Mouse (Mus musculus): Measurements from ENCODE around the gene Akap7. TPM values are rescaled to one million over a fixed set of nuclear protein-coding genes. Genes with fewer than 3 reads are reported as not detected.

Akap7 gene
- polyA plus RNA-seq, 1 experiment from 2014 or later = 23.1 TPM

DNA sequence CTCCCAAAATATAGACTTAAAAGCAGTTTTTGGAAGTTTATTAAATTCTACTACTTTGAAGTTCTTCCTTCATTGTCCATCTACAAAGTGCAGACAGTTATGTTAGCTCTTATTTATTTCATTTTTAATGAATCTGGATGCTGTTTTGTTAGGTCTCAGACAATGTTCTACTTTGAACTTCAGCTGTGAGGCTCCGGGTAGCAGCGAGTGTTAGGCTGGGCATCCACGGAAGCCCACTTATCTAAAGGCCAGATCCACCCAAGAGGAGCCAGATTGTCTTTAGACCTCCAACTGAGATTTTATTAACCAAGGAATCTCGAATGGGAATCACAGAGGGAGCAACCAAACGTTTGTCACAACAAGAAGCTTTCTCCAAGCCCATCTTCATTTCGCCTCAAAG, 2.5 kb downstream of the Akap7 start:
- ATAC-seq (ENCODE audit: low FRiP score, low TSS enrichment) (no peak), DNase-seq (ENCODE audit: low spot score) (no peak)
- H3K27ac ChIP-seq (replicated peaks) = no peak overlapping the region
- no peak overlapping the region for H3K4me3 ChIP-seq (ENCODE audit: low read depth, low read length)
- H3K9me3 ChIP-seq (ENCODE audit: control insufficient read depth, low read length) = no peaks in the 10 kb centered on the region
- no peaks in the 10 kb centered on the region for H3K27me3 ChIP-seq (ENCODE audit: control insufficient read depth, insufficient read depth, low read length)
- TF ChIP-seq CTCF (IDR thresholded peaks at IDR 0.05; ENCODE audit: low read depth) (no peak), EP300 (optimal IDR thresholded peaks at IDR 0.05) (no peak)
- whole genome bisulfite sequencing = 65% methylated on average over 6 of the region's 6 CpGs
- no peaks in the 10 kb centered on the region for H3K4me1 ChIP-seq (replicated peaks; ENCODE audit: control insufficient read depth, insufficient read depth)
- no peaks in the 10 kb centered on the region for H3K36me3 ChIP-seq (ENCODE audit: control insufficient read depth, insufficient read depth, low read length)
- H3K4me2 ChIP-seq (replicated peaks; ENCODE audit: low read depth) = no peak overlapping the region
- no peak overlapping the region for H3K9ac ChIP-seq (ENCODE audit: low read length)

- no peak overlapping the region for H3K27ac ChIP-seq (replicated peaks)
- H3K9me3 ChIP-seq (ENCODE audit: control insufficient read depth, low read length) = no peaks in the 10 kb centered on the region
- DNase-seq (ENCODE audit: low spot score) = no peak
- TF ChIP-seq CTCF (IDR thresholded peaks at IDR 0.05; ENCODE audit: low read depth) = no peak
- no peak for TF ChIP-seq EP300 (optimal IDR thresholded peaks at IDR 0.05)
- H3K4me1 ChIP-seq (replicated peaks; ENCODE audit: control insufficient read depth, insufficient read depth) = no peaks in the 10 kb centered on the region
- 89% methylated on average over 2 of the region's 2 CpGs for WGBS
- H3K4me2 ChIP-seq (replicated peaks; ENCODE audit: low read depth) = no peak overlapping the region
- H3K27me3 ChIP-seq (ENCODE audit: control insufficient read depth, insufficient read depth, low read length) = no peaks in the 10 kb centered on the region
- H3K4me3 ChIP-seq (ENCODE audit: low read depth, low read length) = no peak overlapping the region
- no peaks in the 10 kb centered on the region for H3K36me3 ChIP-seq (ENCODE audit: control insufficient read depth, insufficient read depth, low read length)
- no peak for ATAC-seq (ENCODE audit: low FRiP score, low TSS enrichment)
- H3K9ac ChIP-seq (ENCODE audit: low read length) = no peak overlapping the region
These were observed 3.1 kb downstream of the Akap7 start for GRCm38 (mm10) chr10:25304608-25305007.

DNA sequence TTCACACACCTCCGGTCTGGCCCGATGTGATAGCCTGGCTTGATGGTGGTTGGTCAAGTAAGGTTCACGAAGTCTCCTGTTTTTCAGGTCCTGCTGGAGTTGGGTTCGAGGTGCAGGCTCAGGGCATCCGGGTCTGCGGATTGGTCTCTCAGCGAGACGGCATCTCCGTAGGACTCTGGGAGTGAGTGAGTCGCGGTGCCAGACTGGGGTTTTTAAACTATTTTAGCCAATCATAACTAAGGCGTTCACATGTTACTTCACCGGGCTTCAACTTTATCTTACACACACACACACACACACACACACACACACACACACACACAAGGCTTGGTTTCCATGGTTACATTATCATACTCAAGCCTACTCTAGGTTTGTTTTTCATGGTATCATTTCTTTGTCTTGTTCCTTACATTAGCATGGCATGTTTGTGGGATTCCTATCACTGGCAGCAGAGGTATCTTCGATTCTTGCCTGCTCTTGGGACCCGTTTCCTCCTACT, 8.6 kb downstream of the Akap7 start:
- no peak for TF ChIP-seq CTCF (IDR thresholded peaks at IDR 0.05; ENCODE audit: low read depth)
- TF ChIP-seq EP300 (optimal IDR thresholded peaks at IDR 0.05) = no peak
- Histone ChIP-seq H3K9me3 (ENCODE audit: control insufficient read depth, low read length) (no peaks in the 10 kb centered on the region), H3K9ac (ENCODE audit: low read length) (no peak overlapping the region), H3K36me3 (ENCODE audit: control insufficient read depth, insufficient read depth, low read length) (no peaks in the 10 kb centered on the region), H3K4me2 (replicated peaks; ENCODE audit: low read depth) (no peak overlapping the region), H3K27me3 (ENCODE audit: control insufficient read depth, insufficient read depth, low read length) (no peaks in the 10 kb centered on the region), H3K27ac (replicated peaks) (0 out of 2 replicates have a peak overlapping the region, but pooled peaks have one; percentile 97), H3K4me1 (replicated peaks; ENCODE audit: control insufficient read depth, insufficient read depth) (0 out of 2 replicates have a peak, but pooled peaks cover 3% of the 10 kb centered on the region), H3K4me3 (ENCODE audit: low read depth, low read length) (no peak overlapping the region)
- ATAC-seq (ENCODE audit: low FRiP score, low TSS enrichment) (peak; percentile 22; the same call in 1 of the 2 replicates), DNase-seq (ENCODE audit: low spot score) (peak; percentile 37)
- WGBS = 89% methylated on average over 15 of the region's 15 CpGs

DNA sequence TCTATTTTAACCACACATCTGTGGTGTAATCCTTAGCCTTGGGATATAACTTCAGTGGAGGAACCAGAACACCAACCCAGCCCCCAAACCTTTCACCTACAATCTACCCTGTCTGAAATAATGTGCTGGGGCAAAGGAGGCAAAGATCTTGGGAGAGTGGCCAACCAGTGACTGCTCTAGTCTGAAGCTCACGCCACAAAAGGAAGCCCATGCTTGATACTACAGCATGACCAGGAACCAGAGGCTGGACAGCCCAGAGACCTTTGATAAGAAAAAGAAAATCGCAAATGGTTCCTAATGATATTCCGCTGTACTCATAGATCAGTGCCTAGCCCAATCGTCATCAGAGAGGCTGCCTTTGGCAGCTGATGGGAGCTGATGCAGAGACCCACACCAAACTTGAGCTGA, 9.4 kb downstream of the Akap7 start:
- 61% methylated on average over 4 of the region's 4 CpGs for WGBS
- Histone ChIP-seq H3K36me3 (ENCODE audit: control insufficient read depth, insufficient read depth, low read length) (no peaks in the 10 kb centered on the region), H3K4me2 (replicated peaks; ENCODE audit: low read depth) (peak overlapping the region; percentile 69), H3K4me3 (ENCODE audit: low read depth, low read length) (peak overlapping the region; percentile 61), H3K27me3 (ENCODE audit: control insufficient read depth, insufficient read depth, low read length) (no peaks in the 10 kb centered on the region), H3K27ac (replicated peaks) (peak overlapping the region; percentile 97), H3K4me1 (replicated peaks; ENCODE audit: control insufficient read depth, insufficient read depth) (0 out of 2 replicates have a peak, but pooled peaks cover 3% of the 10 kb centered on the region), H3K9me3 (ENCODE audit: control insufficient read depth, low read length) (no peaks in the 10 kb centered on the region), H3K9ac (ENCODE audit: low read length) (peak overlapping the region; percentile 84; the same call in 1 of the 2 replicates)
- DNase-seq (ENCODE audit: low spot score) (no peak), ATAC-seq (ENCODE audit: low FRiP score, low TSS enrichment) (no peak)
- TF ChIP-seq EP300 (optimal IDR thresholded peaks at IDR 0.05) (no peak), CTCF (IDR thresholded peaks at IDR 0.05; ENCODE audit: low read depth) (no peak)

DNA sequence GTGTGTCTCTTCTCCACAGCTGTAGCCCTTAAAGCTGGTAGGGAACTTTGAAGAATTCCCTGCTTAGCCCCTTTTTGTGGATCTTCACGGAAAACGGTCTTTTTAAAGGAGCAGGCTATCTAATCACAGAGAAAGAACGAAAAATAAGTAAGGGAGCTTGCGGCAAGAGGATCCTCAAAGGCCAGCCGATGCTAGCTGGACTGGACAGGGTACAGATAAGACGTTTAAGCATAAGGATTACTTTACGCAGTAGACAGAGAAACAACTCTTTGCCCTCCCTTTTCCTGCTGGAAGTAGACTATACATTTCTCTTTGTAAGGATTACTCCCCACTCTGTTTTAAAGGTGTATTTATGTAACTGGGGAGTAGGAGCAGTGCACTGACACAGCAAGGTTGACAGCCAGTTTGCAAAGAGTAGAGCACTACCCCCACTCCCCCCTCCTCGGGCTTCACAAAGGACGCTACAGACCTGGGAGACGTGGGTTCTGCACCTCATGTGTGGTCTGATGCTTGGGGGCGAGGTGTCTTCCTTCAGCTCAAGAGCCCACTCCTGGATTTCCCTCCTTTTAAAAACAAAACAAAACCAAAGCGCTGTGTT, 9.9 kb downstream of the Akap7 start:
- H3K27me3 ChIP-seq (ENCODE audit: control insufficient read depth, insufficient read depth, low read length) = no peaks in the 10 kb centered on the region
- peak overlapping the region; percentile 61 for H3K4me3 ChIP-seq (ENCODE audit: low read depth, low read length)
- TF ChIP-seq EP300 (optimal IDR thresholded peaks at IDR 0.05) = no peak
- no peak for TF ChIP-seq CTCF (IDR thresholded peaks at IDR 0.05; ENCODE audit: low read depth)
- 14% methylated on average over 12 of the region's 12 CpGs for WGBS
- H3K4me2 ChIP-seq (replicated peaks; ENCODE audit: low read depth) = peak overlapping the region; percentile 69
- H3K9ac ChIP-seq (ENCODE audit: low read length) = peak overlapping the region; percentile 84
- H3K4me1 ChIP-seq (replicated peaks; ENCODE audit: control insufficient read depth, insufficient read depth) = 0 out of 2 replicates have a peak, but pooled peaks cover 3% of the 10 kb centered on the region
- ATAC-seq (ENCODE audit: low FRiP score, low TSS enrichment) (no peak), DNase-seq (ENCODE audit: low spot score) (no peak)
- H3K27ac ChIP-seq (replicated peaks) = peak overlapping the region; percentile 97
- H3K36me3 ChIP-seq (ENCODE audit: control insufficient read depth, insufficient read depth, low read length) = no peaks in the 10 kb centered on the region
- no peaks in the 10 kb centered on the region for H3K9me3 ChIP-seq (ENCODE audit: control insufficient read depth, low read length)

All from stomach, postnatal 0 days (tissue).